Mouse (Mus musculus) G1E (cell line): ENCODE data around the gene Arhgap24.

Experiments
- CTCF ChIP-seq: IDR thresholded peaks from 2 replicates; pipeline ENCODE4 v1.5.1; 2012; ENCODE audit warnings: low read depth, low read length, inconsistent platforms, mixed read lengths
- GATA1 ChIP-seq: IDR thresholded peaks from 2 replicates; pipeline ENCODE4 v1.6.1; 2012; ENCODE audit warnings: borderline replicate concordance, low read length, inconsistent platforms, mixed read lengths
- POLR2AphosphoS5 ChIP-seq: IDR thresholded peaks from 2 replicates; pipeline ENCODE4 v1.6.1; 2012; ENCODE audit warnings: low read depth, low read length, inconsistent platforms; ENCODE audit not compliant: insufficient replicate concordance

DNA sequence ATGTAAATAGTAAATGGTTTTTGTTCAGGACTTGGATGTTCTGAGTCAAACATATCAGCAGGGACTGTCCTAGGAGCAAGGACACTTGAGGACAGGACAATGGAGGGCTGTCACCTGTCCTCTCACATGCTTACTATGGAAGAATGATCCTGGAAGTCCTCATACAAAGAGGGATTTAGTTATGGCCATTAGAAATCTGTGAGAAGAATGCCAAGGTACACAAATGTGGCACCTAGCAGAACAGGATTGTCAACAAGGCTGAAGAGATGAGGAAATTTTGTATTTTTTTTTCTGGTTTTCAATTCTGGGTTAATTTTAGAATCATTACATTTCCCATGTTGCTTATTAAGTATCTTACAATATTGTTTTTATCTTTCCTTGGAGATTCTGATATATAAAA lies 326.3 kb downstream of the Arhgap24 start:
- TF ChIP-seq CTCF (no peak), GATA1 (no peak), POLR2AphosphoS5 (no peak)
